Mouse (Mus musculus): ENCODE data around the gene Nova1.

Gene Nova1

GRCm38 (mm10) chr12:46818856-46819347, at the start of gene Nova1:
TSS of gene Nova1 (minus strand) at chr12:46818929.
- DNase-seq = peak; percentile 85 to 86

- DNase-seq = peak; percentile 96 to 98
These were observed 756 bp upstream of the Nova1 start for GRCm38 (mm10) chr12:46819348-46820022.

- DNase-seq = peak; percentile 55 to 74
These were observed 491 bp downstream of the Nova1 start for GRCm38 (mm10) chr12:46818021-46818855.

- DNase-seq = peak in 1 of 2 experiments; percentile 17
These were observed 1.4 kb downstream of the Nova1 start for GRCm38 (mm10) chr12:46817211-46817803.

GRCm38 (mm10) chr12:46816291-46816690, 2.4 kb downstream of the Nova1 start:
- DNase-seq = no peak

GRCm38 (mm10) chr12:46815697-46816096, 3.0 kb downstream of the Nova1 start:
- no peak for DNase-seq

- DNase-seq = no peak
These were observed 3.9 kb downstream of the Nova1 start for GRCm38 (mm10) chr12:46814820-46815219.

- DNase-seq = peak in 1 of 2 experiments; percentile 41
These were observed 17.4 kb downstream of the Nova1 start for GRCm38 (mm10) chr12:46801311-46801710.

- no peak for DNase-seq
These were observed 36.1 kb downstream of the Nova1 start for GRCm38 (mm10) chr12:46782301-46783280.

GRCm38 (mm10) chr12:46781481-46781880, 37.2 kb downstream of the Nova1 start:
- peak in 1 of 2 experiments; percentile 23 for DNase-seq

GRCm38 (mm10) chr12:46780983-46781382, 37.7 kb downstream of the Nova1 start:
- no peak for DNase-seq

- no peak for DNase-seq
These were observed 59.3 kb downstream of the Nova1 start for GRCm38 (mm10) chr12:46759450-46759849.

- DNase-seq = no peak
These were observed 64.3 kb downstream of the Nova1 start for GRCm38 (mm10) chr12:46754325-46754848.

GRCm38 (mm10) chr12:46753096-46753495, 65.6 kb downstream of the Nova1 start:
- no peak for DNase-seq

GRCm38 (mm10) chr12:46733261-46733660, 85.5 kb downstream of the Nova1 start:
- DNase-seq = no peak

- DNase-seq = no peak
These were observed 86.8 kb downstream of the Nova1 start for GRCm38 (mm10) chr12:46731943-46732342.

- DNase-seq = peak; percentile 66 to 75
These were observed 96.8 kb downstream of the Nova1 start for GRCm38 (mm10) chr12:46721914-46722313.

GRCm38 (mm10) chr12:46719076-46719475, 99.7 kb downstream of the Nova1 start:
- no peak for DNase-seq

GRCm38 (mm10) chr12:46710094-46710493, 108.6 kb downstream of the Nova1 start:
- no peak for DNase-seq

- DNase-seq = no peak
These were observed 109.3 kb downstream of the Nova1 start for GRCm38 (mm10) chr12:46709475-46709874.

- no peak for DNase-seq
These were observed 118.5 kb downstream of the Nova1 start for GRCm38 (mm10) chr12:46700202-46700601.

GRCm38 (mm10) chr12:46676341-46676740, 142.4 kb downstream of the Nova1 start:
- DNase-seq = no peak
